ENCODE assay signal across 8 mouse cellular contexts in genomic region chr7:138848028-138848920, GRCm38 (mm10). TPM values are rescaled to one million over a fixed set of nuclear protein-coding genes. Genes with fewer than 3 reads are reported as not detected.
DNase-seq lines count a peak whose midpoint lies in the region; ATAC-seq lines count a peak whose summit lies in the region.

No protein-coding gene starts in this region.

- ATAC-seq in kidney, embryonic 16.5 days (ENCODE audit: low FRiP score, low TSS enrichment): no peak
- no peak for ATAC-seq in embryonic facial prominence, embryonic 11.5 days (replicated peaks; ENCODE audit: insufficient number of reproducible peaks, low FRiP score, low TSS enrichment, low read depth)
- ATAC-seq in intestine, embryonic 15.5 days: no peak
- no peak for ATAC-seq in neural tube, embryonic 12.5 days (ENCODE audit: low FRiP score, low read depth)

- no peaks in the 10 kb centered on the region for H3K9me3 ChIP-seq in kidney, embryonic 16.5 days (ENCODE audit: low read length)
- H3K9me3 ChIP-seq in embryonic facial prominence, embryonic 11.5 days (replicated peaks; ENCODE audit: control insufficient read depth, low read length): no peaks in the 10 kb centered on the region
- no peaks in the 10 kb centered on the region for H3K9me3 ChIP-seq in intestine, embryonic 15.5 days
- no peaks in the 10 kb centered on the region for H3K9me3 ChIP-seq in neural tube, embryonic 12.5 days

- WGBS in kidney, embryonic 16.5 days: 79% methylated on average over 7 of the region's 7 CpGs
- whole genome bisulfite sequencing in embryonic facial prominence, embryonic 11.5 days: 82% methylated on average over 7 of the region's 7 CpGs
- WGBS in intestine, embryonic 15.5 days: 65% methylated on average over 7 of the region's 7 CpGs
- 83% methylated on average over 7 of the region's 7 CpGs for WGBS in neural tube, embryonic 12.5 days

- peak overlapping the region; percentile 93 for H3K4me2 ChIP-seq in kidney, embryonic 16.5 days (replicated peaks; ENCODE audit: low read depth, low read length)
- peak overlapping the region; percentile 83; the same call in 1 of the 2 replicates for H3K4me2 ChIP-seq in embryonic facial prominence, embryonic 11.5 days (ENCODE audit: low read depth, low read length)
- H3K4me2 ChIP-seq in intestine, embryonic 15.5 days (replicated peaks): peak overlapping the region; percentile 76
- H3K4me2 ChIP-seq in neural tube, embryonic 12.5 days (replicated peaks): peak overlapping the region; percentile 75

- H3K4me1 ChIP-seq in kidney, embryonic 16.5 days (ENCODE audit: insufficient read depth, low read length): peaks cover 27% of the 10 kb centered on the region
- H3K4me1 ChIP-seq in embryonic facial prominence, embryonic 11.5 days (ENCODE audit: control insufficient read depth, insufficient read depth, low read length): no peaks in the 10 kb centered on the region
- H3K4me1 ChIP-seq in intestine, embryonic 15.5 days (replicated peaks): peaks cover 23% of the 10 kb centered on the region
- H3K4me1 ChIP-seq in neural tube, embryonic 12.5 days: peaks cover 49% of the 10 kb centered on the region

- peaks cover 10% of the 10 kb centered on the region for H3K36me3 ChIP-seq in kidney, embryonic 16.5 days (ENCODE audit: insufficient read depth, low read length)
- peaks cover 4% of the 10 kb centered on the region for H3K36me3 ChIP-seq in embryonic facial prominence, embryonic 11.5 days (replicated peaks; ENCODE audit: control insufficient read depth, insufficient read depth, low read depth, low read length)
- H3K36me3 ChIP-seq in intestine, embryonic 15.5 days: peaks cover 1% of the 10 kb centered on the region; the same call in 1 of the 2 replicates
- peaks cover 17% of the 10 kb centered on the region for H3K36me3 ChIP-seq in neural tube, embryonic 12.5 days

- H3K27ac ChIP-seq in kidney, embryonic 16.5 days (ENCODE audit: low read length): no peak overlapping the region
- H3K27ac ChIP-seq in embryonic facial prominence, embryonic 11.5 days (replicated peaks; ENCODE audit: low read depth, low read length): no peak overlapping the region
- H3K27ac ChIP-seq in intestine, embryonic 15.5 days: no peak overlapping the region
- no peak overlapping the region for H3K27ac ChIP-seq in neural tube, embryonic 12.5 days

- no peak for DNase-seq in kidney, adult 11 months
- DNase-seq in embryonic facial prominence, embryonic 11.5 days (ENCODE audit: low spot score): no peak
- no peak for DNase-seq in ovary, postnatal 10 days (ENCODE audit: low spot score)
- no peak for DNase-seq in urinary bladder, postnatal 14 days (ENCODE audit: low spot score)
- no peak for DNase-seq in layer of hippocampus, postnatal 14 days (ENCODE audit: low spot score in 2 of 2)

- H3K9ac ChIP-seq in kidney, embryonic 16.5 days (replicated peaks; ENCODE audit: low read length): 0 out of 2 replicates have a peak overlapping the region, but pooled peaks have one; percentile 91
- no peak overlapping the region for H3K9ac ChIP-seq in embryonic facial prominence, embryonic 11.5 days (replicated peaks; ENCODE audit: low read length)
- no peak overlapping the region for H3K9ac ChIP-seq in intestine, embryonic 15.5 days
- no peak overlapping the region for H3K9ac ChIP-seq in neural tube, embryonic 12.5 days

- H3K4me3 ChIP-seq in kidney, embryonic 16.5 days (ENCODE audit: low read length): peak overlapping the region; percentile 84; the same call in 1 of the 2 replicates
- no peak overlapping the region for H3K4me3 ChIP-seq in embryonic facial prominence, embryonic 11.5 days (ENCODE audit: low read depth, low read length)
- H3K4me3 ChIP-seq in intestine, embryonic 15.5 days (replicated peaks): no peak overlapping the region
- no peak overlapping the region for H3K4me3 ChIP-seq in neural tube, embryonic 12.5 days

- no peaks in the 10 kb centered on the region for H3K27me3 ChIP-seq in kidney, embryonic 16.5 days (ENCODE audit: insufficient read depth, low read length)
- H3K27me3 ChIP-seq in embryonic facial prominence, embryonic 11.5 days (ENCODE audit: control insufficient read depth, insufficient read depth, low read length): no peaks in the 10 kb centered on the region
- no peaks in the 10 kb centered on the region for H3K27me3 ChIP-seq in intestine, embryonic 15.5 days (replicated peaks)
- no peaks in the 10 kb centered on the region for H3K27me3 ChIP-seq in neural tube, embryonic 12.5 days (replicated peaks)

RNA-seq across cellular contexts. Expression of gene Mapk1ip1, which starts 2.2 kb away (rescaled TPM):
- 16.9 and 18.9 TPM in 2 replicates for polyA plus RNA-seq in kidney, embryonic 16.5 days (2015; fragmentation: Nextera tagmentation; extraction: Ambion mirVana)
- polyA plus RNA-seq in embryonic facial prominence, embryonic 11.5 days (2014; fragmentation: Nextera tagmentation; extraction: Ambion mirVana): 12.4 and 13.6 TPM in 2 replicates
- 10.7 and 12.9 TPM in 2 replicates for polyA plus RNA-seq in intestine, embryonic 15.5 days (2015; fragmentation: Nextera tagmentation; extraction: Ambion mirVana)
- 20.0 and 20.1 TPM in 2 replicates for polyA plus RNA-seq in neural tube, embryonic 12.5 days (2016; fragmentation: Nextera tagmentation; extraction: Ambion mirVana)
- 10 to 100 TPM; 41.6 to 42.3 TPM for total RNA-seq in layer of hippocampus, postnatal 14 days (2021)

RNA-seq across cellular contexts. Expression of gene Ppp2r2d, which starts 2.4 kb away (rescaled TPM):
- 14.7 and 28.7 TPM in 2 replicates for polyA plus RNA-seq in kidney, embryonic 16.5 days (2015; fragmentation: Nextera tagmentation; extraction: Ambion mirVana)
- polyA plus RNA-seq in embryonic facial prominence, embryonic 11.5 days (2014; fragmentation: Nextera tagmentation; extraction: Ambion mirVana): 64.5 and 72.0 TPM in 2 replicates
- 28.7 and 32.0 TPM in 2 replicates for polyA plus RNA-seq in intestine, embryonic 15.5 days (2015; fragmentation: Nextera tagmentation; extraction: Ambion mirVana)
- polyA plus RNA-seq in neural tube, embryonic 12.5 days (2016; fragmentation: Nextera tagmentation; extraction: Ambion mirVana): 75.1 and 81.4 TPM in 2 replicates
- 10 to 100 TPM; 78.1 to 78.9 TPM for total RNA-seq in layer of hippocampus, postnatal 14 days (2021)
